Mouse (Mus musculus) cerebellum, adult 2 months (tissue): ENCODE measurements around the gene Yars.

Experiments
- CTCF ChIP-seq: fragments of 200-500 bp; IDR thresholded peaks from 2 replicates; pipeline ENCODE4 v1.5.1; 2011; ENCODE audit warnings: low read depth, mild to moderate bottlenecking, control low read depth, low read length, moderate library complexity, borderline replicate concordance; ENCODE audit not compliant: insufficient read depth
- POLR2A ChIP-seq: fragments of 200-500 bp; IDR thresholded peaks from 2 replicates; pipeline ENCODE4 v1.6.1; 2011; ENCODE audit warnings: low read length, control low read depth, borderline replicate concordance; ENCODE audit not compliant: insufficient read depth

DNA sequence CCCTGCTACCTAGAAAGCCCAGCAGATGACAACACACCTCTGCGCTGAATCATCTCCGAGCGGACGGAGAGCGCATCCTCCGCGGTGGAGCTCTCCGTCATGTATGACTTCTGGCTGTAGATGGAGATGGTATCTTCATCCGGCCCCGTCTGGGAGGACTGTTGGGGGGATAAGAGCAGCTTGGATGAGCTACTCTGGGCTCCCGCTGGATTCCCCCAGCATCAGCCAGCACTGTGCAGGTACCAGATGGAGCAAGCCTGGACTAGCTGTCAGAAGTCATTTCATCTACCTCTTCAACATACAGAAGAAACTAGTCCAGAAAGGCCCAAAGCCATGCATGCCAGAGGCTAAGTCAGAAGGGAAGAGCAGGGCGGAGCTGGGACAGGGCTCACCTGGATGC lies 35.8 kb downstream of the Yars start:
- TF ChIP-seq CTCF (no peak), POLR2A (no peak)
